Mouse (Mus musculus) heart, postnatal 0 days (tissue): Measurements from ENCODE around the gene Slc2a8.

Experiments used
- CTCF ChIP-seq: IDR thresholded peaks from 2 replicates; pipeline ENCODE4 v1.5.1; 2016; ENCODE audit warnings: antibody characterized with exemption, control low read depth, low read depth
- EP300 ChIP-seq: IDR thresholded peaks from 2 replicates; pipeline ENCODE4 v1.6.1; 2016; ENCODE audit warnings: antibody characterized with exemption, low read depth

DNA sequence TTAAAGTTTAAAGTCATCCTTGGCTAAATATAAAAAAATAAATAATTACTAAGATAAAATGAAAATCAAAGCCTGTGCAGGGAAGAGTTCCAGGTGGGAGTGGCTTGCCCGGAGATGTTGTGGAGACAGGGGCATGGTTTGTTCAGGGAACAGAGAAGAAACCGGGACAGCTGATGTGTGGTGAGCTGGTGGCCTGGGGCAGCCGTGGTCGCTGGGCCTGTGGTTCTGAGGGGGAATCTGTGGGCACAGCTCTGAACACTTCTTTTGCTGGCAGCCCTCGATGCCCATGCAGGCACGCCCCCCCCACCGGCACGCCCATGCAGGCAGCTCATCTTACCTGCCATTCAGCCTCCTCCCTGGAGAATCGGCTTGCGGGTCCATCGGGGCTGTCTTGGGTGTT is 34.4 kb downstream of the Slc2a8 start:
- no peak for TF ChIP-seq EP300
- no peak for TF ChIP-seq CTCF
